Mouse (Mus musculus) forebrain, embryonic 15.5 days (tissue): ENCODE data around the gene Stam2. TPM values are rescaled to one million over a fixed set of nuclear protein-coding genes. Genes with fewer than 3 reads are reported as not detected.

Experiments used
- ATAC-seq: fragments of 200-750 bp; cut with Nextera tagmentation; replicated peaks from 2 replicates; pipeline ENCODE4 v1.8.0; 2017; ENCODE audit warnings: mild to moderate bottlenecking, moderate TSS enrichment, moderate library complexity
- H3K27ac ChIP-seq: fragments of 300-500 bp; sonication (generic); replicated peaks from 2 replicates; pipeline ENCODE4 v1.5.1; 2015; ENCODE audit warnings: mild to moderate bottlenecking, inconsistent platforms
- H3K27me3 ChIP-seq: fragments of 300-500 bp; sonication (generic); 2 replicates; pipeline ENCODE4 v1.6.1; 2015; ENCODE audit warnings: inconsistent platforms
- H3K36me3 ChIP-seq: fragments of 300-500 bp; sonication (generic); 2 replicates; pipeline ENCODE4 v1.6.1; 2015; ENCODE audit warnings: mild to moderate bottlenecking, inconsistent platforms
- H3K4me1 ChIP-seq: fragments of 300-500 bp; sonication (generic); 2 replicates; pipeline ENCODE4 v1.6.1; 2015; ENCODE audit warnings: inconsistent platforms
- H3K4me2 ChIP-seq: fragments of 300-500 bp; sonication (generic); replicated peaks from 2 replicates; pipeline ENCODE4 v1.6.1; 2015; ENCODE audit warnings: mild to moderate bottlenecking, inconsistent platforms
- H3K4me3 ChIP-seq: fragments of 300-500 bp; sonication (generic); 2 replicates; pipeline ENCODE4 v1.5.1; 2015; ENCODE audit warnings: mild to moderate bottlenecking, inconsistent platforms
- H3K9ac ChIP-seq: fragments of 300-500 bp; sonication (generic); replicated peaks from 2 replicates; pipeline ENCODE4 v1.6.1; 2015; ENCODE audit warnings: mild to moderate bottlenecking, inconsistent platforms
- H3K9me3 ChIP-seq: fragments of 300-500 bp; sonication (generic); 2 replicates; pipeline ENCODE4 v1.6.1; 2016; ENCODE audit warnings: inconsistent platforms
- WGBS: fragments of 180-500 bp; shearing (Covaris S2); methylation state at CpG from one replicate; pipeline ENCODE4 v1.1.7; 2015; ENCODE audit warnings: mixed read lengths; 5-methylcytosine and 5-hydroxymethylcytosine counted together
- polyA plus RNA-seq: library from polyadenylated mRNA; unstranded; fragments of >200 nt; fragmentation: Nextera tagmentation; extraction: Ambion mirVana; gene quantifications from 2 replicates; pipeline ENCODE4 v1.2.1, GENCODE M21; 2015

The Stam2 gene
- polyA plus RNA-seq, 1 experiment from 2014 or later = 46.5 TPM

GRCm38 (mm10) chr2:52676023-52676912 lies 65.8 kb downstream of the Stam2 start, which contains the start of gene Cacnb4:
TSS of gene Cacnb4 (minus strand) at chr2:52676831.
- Histone ChIP-seq H3K27me3 (0 out of 2 replicates have a peak, but pooled peaks cover 2% of the 10 kb centered on the region), H3K36me3 (no peaks in the 10 kb centered on the region), H3K9me3 (no peaks in the 10 kb centered on the region), H3K27ac (peak within 1 kb of the TSS; percentile 62), H3K4me2 (peak within 1 kb of the TSS; percentile 82), H3K9ac (peak within 1 kb of the TSS; percentile 80), H3K4me1 (peaks cover 13% of the 10 kb centered on the region), H3K4me3 (peak within 1 kb of the TSS; percentile 86)
- peak; percentile 91 for ATAC-seq
- WGBS = 0% methylated on average over 65 of the region's 77 CpGs

DNA sequence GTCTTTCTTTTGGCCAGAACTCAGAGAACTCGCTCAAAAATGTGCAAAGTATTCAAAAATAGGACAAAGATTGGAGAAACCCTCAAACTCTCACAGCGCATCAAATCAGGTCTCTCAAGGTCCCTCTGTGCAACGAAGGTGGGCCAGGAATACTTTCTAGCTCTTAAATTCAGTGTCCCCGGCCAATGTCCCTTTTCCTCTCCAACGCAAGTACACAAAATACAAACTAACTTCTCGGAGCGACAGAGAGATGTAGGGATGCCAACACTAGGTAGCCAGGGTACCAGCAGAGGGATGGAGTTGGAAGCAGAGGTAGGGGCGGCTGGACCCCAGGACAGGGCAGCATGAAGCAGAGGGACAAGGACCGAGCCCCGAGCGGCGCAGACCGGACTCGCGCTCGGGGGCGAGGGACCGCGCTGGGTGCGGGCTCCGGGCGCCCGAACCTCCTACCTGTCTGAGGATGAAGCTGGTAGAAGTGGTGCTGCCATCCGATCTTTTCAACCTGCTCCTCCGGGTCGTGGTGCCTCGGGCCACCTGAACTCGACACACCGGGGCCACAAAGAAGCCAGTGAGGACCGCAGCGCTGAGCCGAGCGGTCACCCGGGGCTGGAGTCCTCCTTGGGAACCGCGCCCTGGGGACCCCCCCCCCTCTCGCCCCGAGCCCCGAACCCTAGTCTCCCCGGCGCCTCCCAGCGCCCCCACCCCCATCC lies 66.6 kb downstream of the Stam2 start:
- no peaks in the 10 kb centered on the region for H3K36me3 ChIP-seq
- H3K27me3 ChIP-seq = 0 out of 2 replicates have a peak, but pooled peaks cover 2% of the 10 kb centered on the region
- peak overlapping the region; percentile 80 for H3K9ac ChIP-seq
- under 1% methylated on average over 41 of the region's 42 CpGs for WGBS
- peak overlapping the region; percentile 86 for H3K4me3 ChIP-seq
- ATAC-seq = peak; percentile 49
- H3K9me3 ChIP-seq = no peaks in the 10 kb centered on the region
- H3K27ac ChIP-seq = peak overlapping the region; percentile 62
- H3K4me2 ChIP-seq = peak overlapping the region; percentile 82
- peaks cover 13% of the 10 kb centered on the region for H3K4me1 ChIP-seq

DNA sequence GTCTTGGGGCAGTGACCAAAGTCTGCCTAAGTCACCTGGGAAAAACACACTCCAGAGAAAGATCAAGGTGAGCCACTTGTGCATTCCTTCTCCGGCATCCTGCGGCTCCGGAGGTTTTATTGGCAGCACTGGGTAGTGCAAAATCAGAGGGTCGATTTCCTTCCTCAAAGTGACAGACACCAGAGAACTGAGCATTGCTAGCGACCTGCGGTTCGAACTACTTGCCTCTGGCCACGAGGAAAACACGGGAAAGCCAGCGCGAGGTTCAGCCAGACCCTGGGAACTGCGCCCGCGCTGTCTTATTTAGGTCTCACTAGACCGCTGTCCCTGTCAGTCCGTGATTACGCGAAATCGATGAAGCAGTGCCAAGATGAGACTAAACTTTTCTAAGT lies 67.2 kb downstream of the Stam2 start:
- no peak overlapping the region for H3K27ac ChIP-seq
- H3K4me3 ChIP-seq = peak overlapping the region; percentile 86
- H3K36me3 ChIP-seq = no peaks in the 10 kb centered on the region
- no peaks in the 10 kb centered on the region for H3K9me3 ChIP-seq
- peak overlapping the region; percentile 82 for H3K4me2 ChIP-seq
- under 1% methylated on average over 19 of the region's 19 CpGs for WGBS
- H3K9ac ChIP-seq = peak overlapping the region; percentile 80; the same call in 1 of the 2 replicates
- no peak for ATAC-seq
- 0 out of 2 replicates have a peak, but pooled peaks cover 2% of the 10 kb centered on the region for H3K27me3 ChIP-seq
- peaks cover 13% of the 10 kb centered on the region for H3K4me1 ChIP-seq

GRCm38 (mm10) chr2:52673172-52673571 lies 68.9 kb downstream of the Stam2 start:
- H3K9ac ChIP-seq = no peak overlapping the region
- H3K36me3 ChIP-seq = no peaks in the 10 kb centered on the region
- no peaks in the 10 kb centered on the region for H3K9me3 ChIP-seq
- no peak overlapping the region for H3K4me3 ChIP-seq
- H3K4me2 ChIP-seq = no peak overlapping the region
- H3K27ac ChIP-seq = no peak overlapping the region
- 91% methylated on average over 1 of the region's 1 CpGs for WGBS
- H3K4me1 ChIP-seq = peaks cover 13% of the 10 kb centered on the region
- no peak for ATAC-seq
- H3K27me3 ChIP-seq = 0 out of 2 replicates have a peak, but pooled peaks cover 2% of the 10 kb centered on the region

DNA sequence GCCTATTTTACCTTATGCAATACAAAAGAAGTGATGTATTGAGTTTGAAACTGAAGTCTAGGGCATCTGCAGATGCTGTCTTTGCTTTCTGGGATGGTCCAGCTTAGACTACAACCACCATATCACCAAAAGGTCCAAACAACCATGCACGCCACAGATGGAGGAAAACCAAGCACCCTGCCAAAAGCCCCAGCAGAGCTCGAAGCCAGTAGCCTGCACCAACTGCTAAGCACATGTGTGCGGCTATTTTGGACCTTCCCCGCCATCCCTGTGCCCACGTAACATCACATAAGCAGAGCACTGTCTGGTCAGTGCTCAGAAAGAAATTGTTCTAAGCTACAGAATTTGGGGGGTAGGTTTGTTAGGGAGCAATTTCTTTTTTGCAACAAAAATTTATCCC lies 71.3 kb downstream of the Stam2 start:
- no peak for ATAC-seq
- H3K4me1 ChIP-seq = peaks cover 9% of the 10 kb centered on the region
- WGBS = 77% methylated on average over 5 of the region's 5 CpGs
- no peaks in the 10 kb centered on the region for H3K36me3 ChIP-seq
- H3K4me3 ChIP-seq = no peak overlapping the region
- no peaks in the 10 kb centered on the region for H3K9me3 ChIP-seq
- H3K9ac ChIP-seq = no peak overlapping the region
- H3K27me3 ChIP-seq = 0 out of 2 replicates have a peak, but pooled peaks cover 2% of the 10 kb centered on the region
- H3K4me2 ChIP-seq = no peak overlapping the region
- no peak overlapping the region for H3K27ac ChIP-seq

- ATAC-seq = no peak
- Histone ChIP-seq H3K4me3 (no peak overlapping the region), H3K36me3 (no peaks in the 10 kb centered on the region), H3K27ac (no peak overlapping the region), H3K4me2 (no peak overlapping the region), H3K27me3 (no peaks in the 10 kb centered on the region), H3K9me3 (no peaks in the 10 kb centered on the region), H3K4me1 (no peaks in the 10 kb centered on the region), H3K9ac (no peak overlapping the region)
- 88% methylated on average over 6 of the region's 6 CpGs for WGBS
Measured at GRCm38 (mm10) chr2:52668480-52668879, 73.6 kb downstream of the Stam2 start.

DNA sequence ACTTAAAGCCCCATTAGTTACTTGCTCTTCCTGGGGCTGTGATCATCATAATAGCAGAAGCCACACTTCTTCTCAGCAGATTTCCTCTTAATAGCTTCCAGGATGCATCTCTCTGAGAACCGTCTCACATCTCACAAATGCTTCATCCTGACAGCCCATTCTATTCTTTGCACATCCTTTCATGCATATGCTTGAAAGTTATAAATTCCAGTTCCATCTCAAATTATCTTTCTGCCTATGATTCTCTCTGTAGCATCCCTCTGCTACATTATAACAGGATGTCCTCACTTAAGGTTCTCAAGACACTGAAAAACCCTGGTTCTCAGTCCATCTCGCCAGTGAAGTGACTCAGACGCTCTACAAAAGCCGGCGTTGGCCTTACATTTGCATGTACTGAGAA lies 85.4 kb downstream of the Stam2 start:
- H3K36me3 ChIP-seq = no peaks in the 10 kb centered on the region
- no peak overlapping the region for H3K27ac ChIP-seq
- WGBS = 89% methylated on average over 5 of the region's 5 CpGs
- no peak overlapping the region for H3K4me2 ChIP-seq
- H3K27me3 ChIP-seq = no peaks in the 10 kb centered on the region
- H3K9ac ChIP-seq = no peak overlapping the region
- no peaks in the 10 kb centered on the region for H3K9me3 ChIP-seq
- H3K4me3 ChIP-seq = no peak overlapping the region
- no peak for ATAC-seq
- no peaks in the 10 kb centered on the region for H3K4me1 ChIP-seq

DNA sequence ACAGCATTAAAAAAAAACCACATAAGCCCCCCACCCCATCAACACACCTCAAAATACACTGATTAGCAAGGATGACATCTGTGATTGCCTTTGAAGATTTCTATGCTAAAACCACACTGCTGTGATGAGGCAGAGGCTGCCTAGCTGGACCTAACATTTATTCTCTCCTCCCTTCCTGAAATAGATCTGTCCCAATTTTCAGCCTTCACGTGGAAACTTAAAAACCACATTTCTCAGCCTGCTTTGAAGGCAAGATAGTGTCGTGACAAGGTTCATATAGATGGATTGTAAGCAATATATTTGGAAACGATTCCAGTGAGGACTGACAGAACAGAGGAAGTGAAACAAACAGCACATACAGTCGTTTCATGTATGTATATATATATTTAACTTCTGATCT lies 87.5 kb downstream of the Stam2 start:
- Histone ChIP-seq H3K9ac (no peak overlapping the region), H3K4me2 (no peak overlapping the region), H3K36me3 (no peaks in the 10 kb centered on the region), H3K27ac (no peak overlapping the region), H3K27me3 (no peaks in the 10 kb centered on the region), H3K4me1 (no peaks in the 10 kb centered on the region), H3K9me3 (no peaks in the 10 kb centered on the region), H3K4me3 (no peak overlapping the region)
- no peak for ATAC-seq
- WGBS = 85% methylated on average over 4 of the region's 4 CpGs

- Histone ChIP-seq H3K27me3 (no peaks in the 10 kb centered on the region), H3K4me2 (no peak overlapping the region), H3K36me3 (no peaks in the 10 kb centered on the region), H3K9ac (no peak overlapping the region), H3K4me1 (no peaks in the 10 kb centered on the region), H3K9me3 (no peaks in the 10 kb centered on the region), H3K4me3 (no peak overlapping the region), H3K27ac (no peak overlapping the region)
- 89% methylated on average over 6 of the region's 6 CpGs for WGBS
- no peak for ATAC-seq
Measured at GRCm38 (mm10) chr2:52651547-52651946, 90.5 kb downstream of the Stam2 start.

- 75% methylated on average over 8 of the region's 8 CpGs for WGBS
- no peaks in the 10 kb centered on the region for H3K27me3 ChIP-seq
- no peak overlapping the region for H3K4me3 ChIP-seq
- no peaks in the 10 kb centered on the region for H3K9me3 ChIP-seq
- peak; percentile 55; the same call in 1 of the 2 replicates for ATAC-seq
- H3K9ac ChIP-seq = no peak overlapping the region
- H3K27ac ChIP-seq = no peak overlapping the region
- no peaks in the 10 kb centered on the region for H3K4me1 ChIP-seq
- H3K4me2 ChIP-seq = no peak overlapping the region
- no peaks in the 10 kb centered on the region for H3K36me3 ChIP-seq
Measured at GRCm38 (mm10) chr2:52647255-52647998, 94.7 kb downstream of the Stam2 start.

GRCm38 (mm10) chr2:52643657-52644056 lies 98.4 kb downstream of the Stam2 start:
- H3K4me2 ChIP-seq = no peak overlapping the region
- no peak overlapping the region for H3K4me3 ChIP-seq
- H3K9me3 ChIP-seq = no peaks in the 10 kb centered on the region
- no peaks in the 10 kb centered on the region for H3K27me3 ChIP-seq
- no peak overlapping the region for H3K9ac ChIP-seq
- ATAC-seq = no peak
- WGBS = 89% methylated on average over 6 of the region's 6 CpGs
- no peaks in the 10 kb centered on the region for H3K4me1 ChIP-seq
- no peaks in the 10 kb centered on the region for H3K36me3 ChIP-seq
- no peak overlapping the region for H3K27ac ChIP-seq
